Mouse (Mus musculus): ENCODE measurements around the gene Arid4a.

GRCm38 (mm10) chr12:71015363-71016210 lies at the start of gene Arid4a:
- TF ChIP-seq CTCF (IDR thresholded peaks at IDR 0.05; ENCODE audit: borderline replicate concordance, insufficient read depth, low read length) (no peak), POLR2A (IDR thresholded peaks at IDR 0.05; ENCODE audit: low read depth, low read length) (peak; percentile 83)

All from embryonic fibroblast, embryonic 13.5 days (primary cell).